Mouse (Mus musculus) small intestine, adult 2 months (tissue): ENCODE results near the gene Acoxl.

Source experiments
- CTCF ChIP-seq: fragments of 200-500 bp; IDR thresholded peaks from 2 replicates; pipeline ENCODE4 v1.5.1; 2012; ENCODE audit warnings: low read depth, mild to moderate bottlenecking, control low read depth, inconsistent platforms, low read length, moderate library complexity, mixed read lengths; ENCODE audit not compliant: insufficient replicate concordance, insufficient read length; ENCODE audit errors: extremely low read depth
- POLR2A ChIP-seq: fragments of 200-500 bp; IDR thresholded peaks from 2 replicates; pipeline ENCODE4 v1.6.1; 2012; ENCODE audit warnings: low read depth, mild to moderate bottlenecking, control low read depth, inconsistent platforms, low read length, moderate library complexity

GRCm38 (mm10) chr2:127976276-127976675 is 137.6 kb downstream of the Acoxl start:
- TF ChIP-seq CTCF (no peak), POLR2A (no peak)
